Mouse (Mus musculus): ENCODE measurements around the gene Pdzd3.

GRCm38 (mm10) chr9:44231609-44232008, 19.7 kb downstream of the Pdzd3 start:
- TF ChIP-seq POLR2A (IDR thresholded peaks at IDR 0.05; ENCODE audit: control insufficient read depth, low read depth, low read length) (no peak), CTCF (IDR thresholded peaks at IDR 0.05; ENCODE audit: control insufficient read depth, insufficient read depth, insufficient replicate concordance, low read depth, low read length) (no peak)

All from testis, adult 2 months (tissue).